Mouse (Mus musculus): ENCODE measurements around the gene Nub1. TPM values are rescaled to one million over a fixed set of nuclear protein-coding genes. Genes with fewer than 3 reads are reported as not detected.
A peak's percentile ranks its signal among the peaks of the same experiment; 100 is the strongest.

The Nub1 gene
- polyA plus RNA-seq, 1 experiment, result 18.6 TPM

DNA sequence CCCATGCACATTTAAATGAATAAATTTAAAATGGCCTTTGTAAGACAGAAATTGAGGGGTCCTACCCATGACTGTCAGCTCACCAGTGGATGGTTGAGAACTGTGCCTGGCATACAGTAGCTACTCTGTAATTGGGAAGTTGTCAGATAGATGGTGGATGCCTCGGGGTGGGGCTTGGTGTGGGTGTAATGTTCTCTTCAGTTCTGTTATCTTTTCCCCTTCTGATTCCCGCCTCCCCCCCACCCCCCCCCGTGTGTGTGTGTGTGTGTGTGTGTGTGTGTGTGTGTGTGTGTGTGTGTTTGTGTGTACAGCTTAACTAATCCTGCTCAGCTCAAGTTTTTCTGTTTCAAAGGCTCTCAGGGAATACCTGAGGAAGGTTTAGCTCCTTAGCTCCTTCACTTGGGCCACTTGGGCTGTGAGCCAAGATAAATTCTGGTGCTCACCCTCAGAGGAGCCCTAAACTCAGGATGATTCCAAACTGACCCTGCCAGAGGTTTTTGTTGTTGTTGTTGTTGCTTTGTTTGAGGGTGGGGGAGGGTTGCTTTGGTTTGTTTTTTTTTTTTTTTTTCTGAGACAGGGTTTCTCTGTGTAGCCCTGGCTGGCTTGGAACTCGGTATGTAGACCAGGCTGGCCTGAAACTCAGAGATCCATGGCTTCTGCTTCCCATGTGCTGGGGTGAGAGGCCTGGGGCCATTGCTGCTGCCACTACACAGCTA lies 25.5 kb upstream of the Nub1 start:
- no peaks in the 10 kb centered on the region for H3K79me2 ChIP-seq (ENCODE audit: control insufficient read depth, insufficient read depth)
- H3K4me3 ChIP-seq (ENCODE audit: insufficient read depth, poor library complexity, severe bottlenecking), result no peak overlapping the region
- no peaks in the 10 kb centered on the region for H3K79me3 ChIP-seq (ENCODE audit: low read depth)
- no peak for TF ChIP-seq USF1 (IDR thresholded peaks at IDR 0.05; ENCODE audit: low read depth)
- no peak for TF ChIP-seq MYOG (IDR thresholded peaks at IDR 0.05; ENCODE audit: control insufficient read depth, extremely low read depth, insufficient read length)
- TF ChIP-seq MYOD1 (IDR thresholded peaks at IDR 0.05; ENCODE audit: control insufficient read depth, insufficient read length, low read depth), result no peak
- H3K27me3 ChIP-seq (ENCODE audit: control insufficient read depth, insufficient read depth, insufficient read length), result no peaks in the 10 kb centered on the region
- no peaks in the 10 kb centered on the region for H3K36me3 ChIP-seq (ENCODE audit: control insufficient read depth, insufficient read depth)
- H3ac ChIP-seq (ENCODE audit: control insufficient read depth, insufficient read length, low read depth), result no peak overlapping the region

- H3K27me3 ChIP-seq (ENCODE audit: control insufficient read depth, insufficient read depth, insufficient read length), result no peaks in the 10 kb centered on the region
These were observed 23.9 kb upstream of the Nub1 start for GRCm38 (mm10) chr5:24661457-24661856.

DNA sequence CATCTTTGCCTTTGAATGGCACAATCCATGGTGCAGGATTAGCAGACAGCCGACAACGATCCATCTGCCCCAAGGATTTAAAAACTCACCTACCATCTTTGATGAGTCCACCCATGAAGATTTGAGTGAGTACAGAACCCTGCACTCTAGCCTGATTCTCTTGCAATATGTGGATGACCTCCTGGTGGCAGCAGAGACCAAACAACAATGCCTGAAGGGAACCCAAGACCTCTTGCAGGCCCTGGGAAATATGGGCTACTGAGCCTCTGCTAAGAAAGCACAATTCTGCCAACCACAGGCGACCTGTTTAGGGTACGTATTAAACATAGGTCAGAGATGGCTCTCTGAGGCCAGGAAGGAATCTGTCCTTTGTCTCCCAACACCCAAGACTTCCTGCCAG lies 11.1 kb upstream of the Nub1 start:
- TF ChIP-seq CTCF (IDR thresholded peaks at IDR 0.05; ENCODE audit: control insufficient read depth, insufficient read depth, insufficient read length) (peak; percentile 47), FOSL1 (IDR thresholded peaks at IDR 0.05; ENCODE audit: insufficient read depth, low read length, poor library complexity, severe bottlenecking) (no peak)
- Histone ChIP-seq H3K79me3 (ENCODE audit: low read depth) (no peaks in the 10 kb centered on the region), H3K27me3 (ENCODE audit: control insufficient read depth, insufficient read depth, insufficient read length) (no peaks in the 10 kb centered on the region), H3K36me3 (ENCODE audit: control insufficient read depth, insufficient read depth) (no peaks in the 10 kb centered on the region), H3K4me3 (ENCODE audit: insufficient read depth, poor library complexity, severe bottlenecking) (no peak overlapping the region), H3K79me2 (ENCODE audit: control insufficient read depth, insufficient read depth) (no peaks in the 10 kb centered on the region), H3ac (ENCODE audit: control insufficient read depth, insufficient read length, low read depth) (no peak overlapping the region)

More at GRCm38 (mm10) chr5:24661457-24661856, 23.9 kb upstream of the Nub1 start:
- Histone ChIP-seq H3ac (ENCODE audit: control insufficient read depth, insufficient read length, low read depth) (no peak overlapping the region), H3K36me3 (ENCODE audit: control insufficient read depth, insufficient read depth) (no peaks in the 10 kb centered on the region), H3K79me3 (ENCODE audit: low read depth) (no peaks in the 10 kb centered on the region), H3K4me3 (ENCODE audit: insufficient read depth, poor library complexity, severe bottlenecking) (no peak overlapping the region), H3K79me2 (ENCODE audit: control insufficient read depth, insufficient read depth) (no peaks in the 10 kb centered on the region)
- no peak for TF ChIP-seq USF1 (IDR thresholded peaks at IDR 0.05; ENCODE audit: low read depth)
- no peak for TF ChIP-seq MYOD1 (IDR thresholded peaks at IDR 0.05; ENCODE audit: control insufficient read depth, insufficient read length, low read depth)
- no peak for TF ChIP-seq MYOG (IDR thresholded peaks at IDR 0.05; ENCODE audit: control insufficient read depth, extremely low read depth, insufficient read length)
- TF ChIP-seq FOSL1 (IDR thresholded peaks at IDR 0.05; ENCODE audit: insufficient read depth, low read length, poor library complexity, severe bottlenecking), result no peak
- no peak for TF ChIP-seq CTCF (IDR thresholded peaks at IDR 0.05; ENCODE audit: control insufficient read depth, insufficient read depth, insufficient read length)
- no peak for TF ChIP-seq MAX (IDR thresholded peaks at IDR 0.05)
- TF ChIP-seq CEBPB (IDR thresholded peaks at IDR 0.05; ENCODE audit: low read depth), result no peak

DNA sequence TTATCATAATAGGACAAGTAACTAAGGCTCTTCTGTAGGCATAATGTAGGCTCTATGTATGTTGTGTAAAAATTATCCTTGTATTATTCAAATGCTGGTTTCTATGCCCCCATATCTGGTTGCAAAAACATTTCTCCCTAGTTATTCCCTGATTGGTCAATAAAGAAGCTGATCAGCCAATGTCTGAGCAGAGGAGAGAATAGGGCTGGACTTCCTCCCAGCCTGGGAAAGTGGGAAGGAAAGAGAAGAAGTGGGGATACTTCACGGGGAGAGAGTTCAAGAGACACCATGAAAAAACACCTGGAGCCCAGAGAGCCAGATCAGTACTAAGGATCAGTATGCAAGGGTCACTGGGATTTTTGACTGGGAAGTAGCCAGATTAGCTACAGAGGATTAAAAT lies 3.9 kb upstream of the Nub1 start:
- H3ac ChIP-seq (ENCODE audit: control insufficient read depth, insufficient read length, low read depth), result no peak overlapping the region
- H3K79me2 ChIP-seq (ENCODE audit: control insufficient read depth, insufficient read depth), result peaks cover 5% of the 10 kb centered on the region
- no peak overlapping the region for H3K4me3 ChIP-seq (ENCODE audit: insufficient read depth, poor library complexity, severe bottlenecking)
- no peaks in the 10 kb centered on the region for H3K27me3 ChIP-seq (ENCODE audit: control insufficient read depth, insufficient read depth, insufficient read length)
- H3K36me3 ChIP-seq (ENCODE audit: control insufficient read depth, insufficient read depth), result no peaks in the 10 kb centered on the region
- TF ChIP-seq CTCF (IDR thresholded peaks at IDR 0.05; ENCODE audit: control insufficient read depth, insufficient read depth, insufficient read length), result no peak
- no peak for TF ChIP-seq MAX (IDR thresholded peaks at IDR 0.05)
- TF ChIP-seq CEBPB (IDR thresholded peaks at IDR 0.05; ENCODE audit: low read depth), result no peak
- no peak for TF ChIP-seq MYOD1 (IDR thresholded peaks at IDR 0.05; ENCODE audit: control insufficient read depth, insufficient read length, low read depth)
- TF ChIP-seq FOSL1 (IDR thresholded peaks at IDR 0.05; ENCODE audit: insufficient read depth, low read length, poor library complexity, severe bottlenecking), result no peak
- no peak for TF ChIP-seq USF1 (IDR thresholded peaks at IDR 0.05; ENCODE audit: low read depth)
- no peak for TF ChIP-seq MYOG (IDR thresholded peaks at IDR 0.05; ENCODE audit: control insufficient read depth, extremely low read depth, insufficient read length)
- no peaks in the 10 kb centered on the region for H3K79me3 ChIP-seq (ENCODE audit: low read depth)

DNA sequence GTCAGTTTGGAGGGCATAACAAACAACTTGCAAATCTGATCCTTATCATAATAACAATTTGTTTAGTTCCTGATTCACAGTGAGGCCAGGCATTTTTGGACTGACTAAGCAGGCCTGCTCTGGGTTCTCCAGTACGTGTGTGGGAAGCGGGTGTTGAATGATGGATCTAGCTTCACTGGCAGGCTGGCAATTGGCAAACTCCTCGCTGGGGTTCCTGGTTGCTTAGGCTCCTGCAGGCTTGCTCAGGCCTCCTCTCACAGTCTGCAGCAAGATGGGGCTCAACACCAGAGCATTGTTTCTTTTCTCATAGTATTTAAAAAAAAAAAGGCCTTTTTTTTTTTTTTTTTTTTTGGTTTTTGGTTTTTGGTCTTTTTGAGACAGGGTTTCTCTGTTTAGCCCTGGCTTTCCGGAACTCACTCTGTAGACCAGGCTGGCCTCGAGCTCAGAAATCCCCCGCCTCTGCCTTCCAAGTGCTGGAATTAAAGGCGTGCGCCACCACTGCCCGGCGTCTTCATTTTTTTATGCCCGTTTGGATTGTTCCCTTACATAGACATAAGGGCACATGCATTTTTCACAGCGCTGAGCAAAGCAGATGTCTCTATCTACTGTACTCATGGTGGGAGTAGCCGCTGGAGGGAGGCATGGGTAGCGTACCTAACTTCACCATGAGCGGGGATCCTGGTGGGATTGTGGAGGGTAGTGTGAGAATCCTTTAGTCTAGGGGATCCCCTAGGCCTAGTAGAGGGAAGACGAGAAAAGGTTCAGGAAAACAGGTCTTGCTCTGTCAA lies 560 bp upstream of the Nub1 start:
- no peak overlapping the region for H3ac ChIP-seq (ENCODE audit: control insufficient read depth, insufficient read length, low read depth)
- peaks cover 19% of the 10 kb centered on the region for H3K79me2 ChIP-seq (ENCODE audit: control insufficient read depth, insufficient read depth)
- no peak for TF ChIP-seq MYOD1 (IDR thresholded peaks at IDR 0.05; ENCODE audit: control insufficient read depth, insufficient read length, low read depth)
- no peak for TF ChIP-seq USF1 (IDR thresholded peaks at IDR 0.05; ENCODE audit: low read depth)
- TF ChIP-seq MAX (IDR thresholded peaks at IDR 0.05), result no peak
- TF ChIP-seq MYOG (IDR thresholded peaks at IDR 0.05; ENCODE audit: control insufficient read depth, extremely low read depth, insufficient read length), result no peak
- no peak for TF ChIP-seq CTCF (IDR thresholded peaks at IDR 0.05; ENCODE audit: control insufficient read depth, insufficient read depth, insufficient read length)
- no peak for TF ChIP-seq CEBPB (IDR thresholded peaks at IDR 0.05; ENCODE audit: low read depth)
- TF ChIP-seq FOSL1 (IDR thresholded peaks at IDR 0.05; ENCODE audit: insufficient read depth, low read length, poor library complexity, severe bottlenecking), result no peak
- peaks cover 5% of the 10 kb centered on the region for H3K36me3 ChIP-seq (ENCODE audit: control insufficient read depth, insufficient read depth)
- H3K79me3 ChIP-seq (ENCODE audit: low read depth), result peaks cover 8% of the 10 kb centered on the region
- H3K27me3 ChIP-seq (ENCODE audit: control insufficient read depth, insufficient read depth, insufficient read length), result no peaks in the 10 kb centered on the region
- no peak overlapping the region for H3K4me3 ChIP-seq (ENCODE audit: insufficient read depth, poor library complexity, severe bottlenecking)

Data from C2C12 (cell line).